Mouse (Mus musculus) kidney, postnatal 0 days (tissue): Measurements from ENCODE around the gene Abcc10. TPM values are rescaled to one million over a fixed set of nuclear protein-coding genes. Genes with fewer than 3 reads are reported as not detected.

Experiments
- ATAC-seq: fragments of 200-750 bp; cut with Nextera tagmentation; replicated peaks from 2 replicates; pipeline ENCODE4 v1.8.0; 2017; ENCODE audit warnings: low read depth, moderate number of reproducible peaks, moderate TSS enrichment, moderate library complexity; ENCODE audit not compliant: low FRiP score
- DNase-seq: peaks from one replicate; pipeline ENCODE4 v3.0.0-alpha.2; 2016; ENCODE audit warnings: low spot score
- H3K27ac ChIP-seq: fragments of 300-500 bp; sonication (generic); 2 replicates; pipeline ENCODE4 v1.5.1; 2014; ENCODE audit warnings: mild to moderate bottlenecking
- H3K27me3 ChIP-seq: fragments of 300-500 bp; sonication (generic); 2 replicates; pipeline ENCODE4 v1.6.1; 2014; ENCODE audit warnings: low read length, mixed read lengths; ENCODE audit not compliant: insufficient read depth
- H3K36me3 ChIP-seq: fragments of 300-500 bp; sonication (generic); 2 replicates; pipeline ENCODE4 v1.6.1; 2014; ENCODE audit warnings: low read length, mixed read lengths; ENCODE audit not compliant: insufficient read depth
- H3K4me1 ChIP-seq: fragments of 300-500 bp; sonication (generic); replicated peaks from 2 replicates; pipeline ENCODE4 v1.6.1; 2014; ENCODE audit warnings: antibody characterized with exemption, low read length, mixed read lengths; ENCODE audit not compliant: insufficient read depth
- H3K4me2 ChIP-seq: fragments of 300-500 bp; sonication (generic); 2 replicates; pipeline ENCODE4 v1.6.1; 2014; ENCODE audit warnings: mild to moderate bottlenecking, low read length, moderate library complexity, mixed read lengths
- H3K4me3 ChIP-seq: fragments of 300-500 bp; sonication (generic); replicated peaks from 2 replicates; pipeline ENCODE4 v1.5.1; 2014; ENCODE audit warnings: low read depth, low read length
- H3K9ac ChIP-seq: fragments of 300-500 bp; sonication (generic); 2 replicates; pipeline ENCODE4 v1.6.1; 2014; ENCODE audit warnings: low read depth, low read length
- H3K9me3 ChIP-seq: fragments of 300-500 bp; sonication (generic); replicated peaks from 2 replicates; pipeline ENCODE4 v1.6.1; 2016; ENCODE audit warnings: low read length, inconsistent platforms, mixed read lengths
- CTCF ChIP-seq: IDR thresholded peaks from 2 replicates; pipeline ENCODE4 v1.5.1; 2016; ENCODE audit warnings: antibody characterized with exemption, low read depth, mild to moderate bottlenecking, moderate library complexity
- WGBS: fragments of 180-500 bp; shearing (Covaris S2); extraction: QIAGEN DNeasy Blood & Tissue Kit; methylation state at CpG from one replicate; pipeline ENCODE4 v1.1.7; 2014; 5-methylcytosine and 5-hydroxymethylcytosine counted together
- polyA plus RNA-seq: library from polyadenylated mRNA; unstranded; fragments of >200 nt; fragmentation: Nextera tagmentation; extraction: Ambion mirVana; gene quantifications from 2 replicates; pipeline ENCODE4 v1.2.1, GENCODE M21; 2015

Abcc10 gene
- polyA plus RNA-seq, 1 experiment from 2014 or later, result 5.4 TPM

GRCm38 (mm10) chr17:46255147-46255546 lies 73.0 kb downstream of the Abcc10 start:
- H3K27me3 ChIP-seq, result 0 out of 2 replicates have a peak, but pooled peaks cover 5% of the 10 kb centered on the region
- H3K36me3 ChIP-seq, result peaks cover 35% of the 10 kb centered on the region
- H3K27ac ChIP-seq, result no peak overlapping the region
- TF ChIP-seq CTCF, result no peak
- ATAC-seq, result no peak
- WGBS, result 23% methylated on average over 6 of the region's 6 CpGs
- no peak overlapping the region for H3K9ac ChIP-seq
- H3K4me1 ChIP-seq, result 0 out of 2 replicates have a peak, but pooled peaks cover 9% of the 10 kb centered on the region
- no peak overlapping the region for H3K4me2 ChIP-seq
- no peak overlapping the region for H3K4me3 ChIP-seq
- no peaks in the 10 kb centered on the region for H3K9me3 ChIP-seq
- no peak for DNase-seq

DNA sequence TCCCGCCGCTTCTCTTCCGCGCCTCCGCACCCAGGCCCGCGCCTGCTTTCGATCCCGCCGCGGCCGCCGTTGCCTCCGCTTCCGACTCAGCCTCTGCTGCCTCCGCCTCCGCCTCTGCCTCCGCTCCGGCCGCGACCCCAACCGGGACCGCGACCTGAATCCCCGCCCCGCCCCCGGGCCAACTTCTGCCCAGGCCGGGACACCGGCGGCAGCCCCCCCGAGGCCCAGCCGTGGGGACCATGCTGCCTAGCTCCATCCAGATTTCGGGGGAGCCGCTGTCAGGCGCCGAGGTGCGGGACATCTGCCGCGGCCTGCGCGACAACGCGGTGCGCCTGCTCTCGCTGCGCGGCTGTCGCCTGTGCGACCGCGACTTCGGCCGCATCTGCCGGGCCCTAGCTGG lies 74.0 kb downstream of the Abcc10 start:
- peak overlapping the region; percentile 100 for H3K4me2 ChIP-seq
- 0 out of 2 replicates have a peak, but pooled peaks cover 5% of the 10 kb centered on the region for H3K27me3 ChIP-seq
- under 1% methylated on average over 48 of the region's 54 CpGs for WGBS
- H3K9me3 ChIP-seq, result no peaks in the 10 kb centered on the region
- no peak for DNase-seq
- TF ChIP-seq CTCF, result no peak
- peak; percentile 8; the same call in 1 of the 2 replicates for ATAC-seq
- H3K36me3 ChIP-seq, result peaks cover 29% of the 10 kb centered on the region
- peak overlapping the region; percentile 62 for H3K9ac ChIP-seq
- peak overlapping the region; percentile 68 for H3K4me3 ChIP-seq
- H3K27ac ChIP-seq, result no peak overlapping the region
- 0 out of 2 replicates have a peak, but pooled peaks cover 13% of the 10 kb centered on the region for H3K4me1 ChIP-seq

- TF ChIP-seq CTCF, result no peak
- Histone ChIP-seq H3K36me3 (peaks cover 29% of the 10 kb centered on the region), H3K4me1 (peaks cover 18% of the 10 kb centered on the region; the same call in 1 of the 2 replicates), H3K27me3 (0 out of 2 replicates have a peak, but pooled peaks cover 5% of the 10 kb centered on the region), H3K4me2 (peak within 1 kb of the TSS; percentile 100), H3K9ac (peak within 1 kb of the TSS; percentile 62), H3K4me3 (peak within 1 kb of the TSS; percentile 68), H3K27ac (no peak within 1 kb of the TSS), H3K9me3 (no peaks in the 10 kb centered on the region)
- WGBS, result 2% methylated on average over 46 of the region's 48 CpGs
- peak; percentile 67 for ATAC-seq
- peak; percentile 87 for DNase-seq
These were observed 74.6 kb downstream of the Abcc10 start, which contains the start of gene Lrrc73 for GRCm38 (mm10) chr17:46253452-46254084. Gene Lrrc73, plus strand, starts transcription at chr17:46253531.

Other genes starting within 250 kb of the Abcc10 start
- gene Mrps18a, start 217.4 kb downstream of the Abcc10 start, polyA plus RNA-seq, result 171 and 188 TPM in 2 replicates
- gene Rsph9, start 184.1 kb downstream of the Abcc10 start, polyA plus RNA-seq, result 18.8 and 19.8 TPM in 2 replicates
- 32.4 and 35.6 TPM in 2 replicates for gene Mad2l1bp, start 174.8 kb downstream of the Abcc10 start, polyA plus RNA-seq
- gene Gtpbp2, start 167.3 kb downstream of the Abcc10 start, polyA plus RNA-seq, result 25.4 and 26.3 TPM in 2 replicates
- 10.5 and 11.1 TPM in 2 replicates for gene Polh, start 125.7 kb downstream of the Abcc10 start, polyA plus RNA-seq
- gene Xpo5, start 125.6 kb downstream of the Abcc10 start, polyA plus RNA-seq, result 23.3 and 26.7 TPM in 2 replicates
- gene Polr1c, start 80.3 kb downstream of the Abcc10 start, polyA plus RNA-seq, result 73.5 and 79.4 TPM in 2 replicates
- gene Yipf3, start 80.3 kb downstream of the Abcc10 start, polyA plus RNA-seq, result 112 and 117 TPM in 2 replicates
- gene Lrrc73, start 74.8 kb downstream of the Abcc10 start, polyA plus RNA-seq, result 0.91 and 0.93 TPM in 2 replicates
- gene Tjap1, start 45.3 kb downstream of the Abcc10 start, polyA plus RNA-seq, result 28.2 and 28.4 TPM in 2 replicates
- gene Dlk2, start 30.9 kb downstream of the Abcc10 start, polyA plus RNA-seq, result 0.55 and 0.88 TPM in 2 replicates
- 6.3 and 7.6 TPM in 2 replicates for gene Zfp318, start 55.4 kb upstream of the Abcc10 start, polyA plus RNA-seq
- 0.34 TPM in 2 replicates for gene Crip3, start 100.6 kb upstream of the Abcc10 start, polyA plus RNA-seq
- gene Slc22a7, start 110.1 kb upstream of the Abcc10 start, polyA plus RNA-seq, result 1.6 and 1.9 TPM in 2 replicates
- 0.10 and 0.11 TPM in 2 replicates for gene Ttbk1, start 159.3 kb upstream of the Abcc10 start, polyA plus RNA-seq
- 31.8 and 32.7 TPM in 2 replicates for gene Dnph1, start 168.4 kb upstream of the Abcc10 start, polyA plus RNA-seq
- 6.0 and 6.5 TPM in 2 replicates for gene Cul9, start 218.0 kb upstream of the Abcc10 start, polyA plus RNA-seq
- 5.5 and 6.0 TPM in 2 replicates for gene Srf, start 227.8 kb upstream of the Abcc10 start, polyA plus RNA-seq